Mouse (Mus musculus) G1E (cell line): ENCODE data around the gene Chd6. TPM values are rescaled to one million over a fixed set of nuclear protein-coding genes. Genes with fewer than 3 reads are reported as not detected.

Source experiments
- ATAC-seq: 2 replicates; pipeline ENCODE4 v1.8.0; 2016; ENCODE audit warnings: mild to moderate bottlenecking; ENCODE audit not compliant: insufficient number of reproducible peaks, poor library complexity, low FRiP score, severe bottlenecking; ENCODE audit errors: extremely low read depth
- DNase-seq: peaks from one replicate; pipeline ENCODE4 v3.0.0; 2012; ENCODE audit warnings: low spot score
- H3K27me3 ChIP-seq: 2 replicates; pipeline ENCODE4 v1.6.1; 2012; ENCODE audit warnings: mild to moderate bottlenecking, low read length, inconsistent platforms; ENCODE audit not compliant: insufficient read depth
- H3K36me3 ChIP-seq: replicated peaks from 2 replicates; pipeline ENCODE3; 2012; ENCODE audit warnings: mild to moderate bottlenecking, inconsistent platforms
- H3K4me1 ChIP-seq: 2 replicates; pipeline ENCODE4 v1.6.1; 2012; ENCODE audit warnings: low read depth, low read length, inconsistent platforms, mixed read lengths; ENCODE audit not compliant: insufficient read depth
- H3K4me3 ChIP-seq: 2 replicates; pipeline ENCODE4 v1.5.1; 2012; ENCODE audit warnings: low read depth, mild to moderate bottlenecking, inconsistent platforms, low read length, moderate library complexity, mixed read lengths
- H3K9me3 ChIP-seq: replicated peaks from 2 replicates; pipeline ENCODE4 v1.6.1; 2012; ENCODE audit warnings: inconsistent platforms
- CTCF ChIP-seq: IDR thresholded peaks from 2 replicates; pipeline ENCODE4 v1.5.1; 2012; ENCODE audit warnings: low read depth, low read length, inconsistent platforms, mixed read lengths
- GATA1 ChIP-seq: IDR thresholded peaks from 2 replicates; pipeline ENCODE4 v1.6.1; 2012; ENCODE audit warnings: borderline replicate concordance, low read length, inconsistent platforms, mixed read lengths
- GATA2 ChIP-seq: IDR thresholded peaks from 2 replicates; pipeline ENCODE4 v1.6.1; 2012; ENCODE audit warnings: low read depth, low read length, inconsistent platforms, borderline replicate concordance
- POLR2AphosphoS5 ChIP-seq: IDR thresholded peaks from 2 replicates; pipeline ENCODE4 v1.6.1; 2012; ENCODE audit warnings: low read depth, low read length, inconsistent platforms; ENCODE audit not compliant: insufficient replicate concordance
- TAL1 ChIP-seq: conservative IDR thresholded peaks from 2 replicates; pipeline ENCODE4 v1.6.1; 2012; ENCODE audit warnings: low read depth, low read length, inconsistent platforms, mixed read lengths
- polyA plus RNA-seq: library from polyadenylated mRNA; stranded (reverse); fragments of >175 nt; gene quantifications from 2 replicates; pipeline ENCODE4 v1.2.3, GENCODE M21; 2012
- total RNA-seq, 2 experiments: library from RNA; stranded (forward) in 1 of 2; stranded (reverse) in 1 of 2; fragments of 200-1000 nt in 1 of 2; fragments of >200 nt in 1 of 2; fragmentation: Nextera tagmentation in 1 of 2; gene quantifications; 2 replicates each; pipeline ENCODE4 v1.2.3; 2014 to 2017

The Chd6 gene
- total and polyA plus RNA-seq, 3 experiments = 9.7 to 79.5 (median 39.1) TPM

- Histone ChIP-seq H3K4me1 (no peaks in the 10 kb centered on the region), H3K4me3 (no peak overlapping the region), H3K9me3 (no peaks in the 10 kb centered on the region), H3K27me3 (no peaks in the 10 kb centered on the region), H3K36me3 (peaks cover 69% of the 10 kb centered on the region)
- ATAC-seq (no peak), DNase-seq (no peak)
- TF ChIP-seq POLR2AphosphoS5 (no peak), TAL1 (no peak), CTCF (no peak), GATA2 (no peak)
Observed at GRCm38 (mm10) chr2:161040743-161041142, 68.1 kb downstream of the Chd6 start.

GRCm38 (mm10) chr2:161037766-161038165 lies 71.1 kb downstream of the Chd6 start:
- TF ChIP-seq GATA1 = no peak

GRCm38 (mm10) chr2:161033141-161033540 lies 75.7 kb downstream of the Chd6 start:
- no peak for TF ChIP-seq GATA1
- no peak for TF ChIP-seq GATA2
- no peak for TF ChIP-seq POLR2AphosphoS5
- TF ChIP-seq CTCF = no peak
- no peak for TF ChIP-seq TAL1
- ATAC-seq (no peak), DNase-seq (no peak)
- Histone ChIP-seq H3K36me3 (peaks cover 57% of the 10 kb centered on the region), H3K9me3 (no peaks in the 10 kb centered on the region), H3K4me3 (no peak overlapping the region), H3K27me3 (no peaks in the 10 kb centered on the region), H3K4me1 (no peaks in the 10 kb centered on the region)

More at GRCm38 (mm10) chr2:161037766-161038165, 71.1 kb downstream of the Chd6 start:
- Histone ChIP-seq H3K4me1 (no peaks in the 10 kb centered on the region), H3K9me3 (no peaks in the 10 kb centered on the region), H3K36me3 (peaks cover 71% of the 10 kb centered on the region), H3K4me3 (no peak overlapping the region), H3K27me3 (no peaks in the 10 kb centered on the region)
- DNase-seq (no peak), ATAC-seq (no peak)

GRCm38 (mm10) chr2:161032394-161032793 lies 76.5 kb downstream of the Chd6 start:
- peaks cover 56% of the 10 kb centered on the region for H3K36me3 ChIP-seq
- H3K4me3 ChIP-seq = no peak overlapping the region
- no peaks in the 10 kb centered on the region for H3K27me3 ChIP-seq
- no peaks in the 10 kb centered on the region for H3K4me1 ChIP-seq
- H3K9me3 ChIP-seq = no peaks in the 10 kb centered on the region
- TF ChIP-seq TAL1 (no peak), CTCF (no peak), POLR2AphosphoS5 (no peak), GATA1 (no peak), GATA2 (no peak)
- DNase-seq = no peak
- ATAC-seq = no peak

- Histone ChIP-seq H3K4me1 (no peaks in the 10 kb centered on the region), H3K9me3 (no peaks in the 10 kb centered on the region), H3K36me3 (peaks cover 65% of the 10 kb centered on the region), H3K27me3 (no peaks in the 10 kb centered on the region), H3K4me3 (no peak overlapping the region)
- DNase-seq = no peak
- no peak for TF ChIP-seq GATA1
- no peak for ATAC-seq
Observed at GRCm38 (mm10) chr2:161024606-161025005, 84.3 kb downstream of the Chd6 start.

GRCm38 (mm10) chr2:161017913-161018312 lies 91.0 kb downstream of the Chd6 start:
- Histone ChIP-seq H3K4me1 (no peaks in the 10 kb centered on the region), H3K9me3 (no peaks in the 10 kb centered on the region), H3K27me3 (no peaks in the 10 kb centered on the region), H3K36me3 (peaks cover 78% of the 10 kb centered on the region), H3K4me3 (no peak overlapping the region)
- no peak for DNase-seq
- TF ChIP-seq GATA2 (no peak), POLR2AphosphoS5 (no peak), CTCF (no peak), TAL1 (no peak), GATA1 (no peak)
- ATAC-seq = no peak

- no peaks in the 10 kb centered on the region for H3K9me3 ChIP-seq
- no peaks in the 10 kb centered on the region for H3K27me3 ChIP-seq
- H3K4me1 ChIP-seq = no peaks in the 10 kb centered on the region
- no peak for ATAC-seq
- no peak for DNase-seq
- TF ChIP-seq POLR2AphosphoS5 (no peak), TAL1 (no peak), GATA1 (no peak), CTCF (no peak), GATA2 (no peak)
- H3K4me3 ChIP-seq = no peak overlapping the region
- peaks cover 89% of the 10 kb centered on the region for H3K36me3 ChIP-seq
Observed at GRCm38 (mm10) chr2:161012577-161013251, 96.2 kb downstream of the Chd6 start.
